Mouse (Mus musculus): Measurements from ENCODE around the gene F11r. TPM values are rescaled to one million over a fixed set of nuclear protein-coding genes. Genes with fewer than 3 reads are reported as not detected.

The F11r gene
- total RNA-seq, 2 experiments from 2014 or later, result 64.9 to 66.2 TPM

Other genes with a start within 250 kb of the F11r start
- 10 to 100 TPM; 28.0 to 30.7 TPM for gene Pcp4l1, start 241.3 kb upstream of the F11r start, total RNA-seq (2021)
- gene Nr1i3, start 223.6 kb upstream of the F11r start, total RNA-seq (2021), result 10 to 100 TPM; 13.4 to 29.4 TPM
- 10 to 100 TPM; 46.9 to 58.1 TPM for gene Tomm40l, start 215.0 kb upstream of the F11r start, total RNA-seq (2021)
- gene Apoa2, start 212.5 kb upstream of the F11r start, total RNA-seq (2021), result 1,000 to 10,000 TPM; 1,052 to 2,650 TPM
- gene Fcer1g, start 203.2 kb upstream of the F11r start, total RNA-seq (2021), result 10 to 100 TPM; 14.4 to 19.2 TPM
- gene Adamts4, start 187.1 kb upstream of the F11r start, total RNA-seq (2021), result 1 to 10 TPM; 4.0 to 5.1 TPM
- gene Ndufs2, start 186.1 kb upstream of the F11r start, total RNA-seq (2021), result 1,000 to 10,000 TPM in 1 of 2 experiments, 100 to 1,000 TPM in 1; 996 to 1,019 TPM
- 10 to 100 TPM; 28.9 to 34.7 TPM for gene B4galt3, start 167.2 kb upstream of the F11r start, total RNA-seq (2021)
- gene Ppox, start 156.3 kb upstream of the F11r start, total RNA-seq (2021), result 10 to 100 TPM; 30.8 to 43.8 TPM
- gene Usp21, start 149.5 kb upstream of the F11r start, total RNA-seq (2021), result 10 to 100 TPM; 31.8 to 40.2 TPM
- gene Ufc1, start 142.5 kb upstream of the F11r start, total RNA-seq (2021), result 100 to 1,000 TPM; 145 to 153 TPM
- 10 to 100 TPM; 33.7 to 35.2 TPM for gene Dedd, start 108.4 kb upstream of the F11r start, total RNA-seq (2021)
- gene Nit1, start 91.9 kb upstream of the F11r start, total RNA-seq (2021), result 10 to 100 TPM; 51.4 to 56.0 TPM
- 100 to 1,000 TPM; 107 to 114 TPM for gene Pfdn2, start 91.9 kb upstream of the F11r start, total RNA-seq (2021)
- gene Klhdc9, start 76.7 kb upstream of the F11r start, total RNA-seq (2021), result 1 to 10 TPM; 5.3 to 5.7 TPM
- under 1 TPM; 0.12 to 0.21 TPM for gene Nectin4, start 67.4 kb upstream of the F11r start, total RNA-seq (2021)
- 1 to 10 TPM; 5.1 to 6.1 TPM for gene Arhgap30, start 48.6 kb upstream of the F11r start, total RNA-seq (2021)
- gene Usf1, start 26.2 kb upstream of the F11r start, total RNA-seq (2021), result 10 to 100 TPM; 53.5 to 67.7 TPM
- gene Tstd1, start 18.7 kb upstream of the F11r start, total RNA-seq (2021), result 10 to 100 TPM; 16.6 to 36.1 TPM
- 1 to 10 TPM; 5.9 to 6.7 TPM for gene Alyref2, start 65.9 kb downstream of the F11r start, total RNA-seq (2021)
- gene Itln1, start 97.8 kb downstream of the F11r start, total RNA-seq (2021), result not detected
- 1 to 10 TPM in 1 of 2 experiments, under 1 TPM in 1; 0.82 to 1.1 TPM for gene Cd244a, start 121.7 kb downstream of the F11r start, total RNA-seq (2021)
- gene Ly9, start 169.9 kb downstream of the F11r start, total RNA-seq (2021), result 1 to 10 TPM; 1.7 to 2.2 TPM
- 1 to 10 TPM; 1.1 TPM for gene Slamf7, start 215.5 kb downstream of the F11r start, total RNA-seq (2021)
- gene Cd48, start 244.5 kb downstream of the F11r start, total RNA-seq (2021), result 1 to 10 TPM; 4.7 TPM